Mouse (Mus musculus) adipose tissue, adult 10 weeks (tissue): ENCODE data around the gene Gm10228. TPM values are rescaled to one million over a fixed set of nuclear protein-coding genes. Genes with fewer than 3 reads are reported as not detected.

ENCODE experiments used
- polyA plus RNA-seq: library from polyadenylated mRNA; stranded (reverse); fragments of 350-450 nt; fragmentation: Illumina TruSeq; extraction: RNeasy Lipid Tissue Mini Kit (QIAGEN cat#74804); gene quantifications from one replicate; pipeline ENCODE4 v1.2.3, GENCODE M21; 2014; ENCODE audit warnings: low read depth, low replicate concordance

The Gm10228 gene
- not detected for polyA plus RNA-seq

GRCm38 (mm10) chr16:89041372-89041771 is at the start of gene Gm10228:
Gene Gm10228 (minus strand): TSS chr16:89041472.

GRCm38 (mm10) chr16:89063902-89064301 is 22.6 kb upstream of the Gm10228 start, which contains the start of gene 1110025L11Rik:
Gene 1110025L11Rik (minus strand): TSS chr16:89064002.

DNA sequence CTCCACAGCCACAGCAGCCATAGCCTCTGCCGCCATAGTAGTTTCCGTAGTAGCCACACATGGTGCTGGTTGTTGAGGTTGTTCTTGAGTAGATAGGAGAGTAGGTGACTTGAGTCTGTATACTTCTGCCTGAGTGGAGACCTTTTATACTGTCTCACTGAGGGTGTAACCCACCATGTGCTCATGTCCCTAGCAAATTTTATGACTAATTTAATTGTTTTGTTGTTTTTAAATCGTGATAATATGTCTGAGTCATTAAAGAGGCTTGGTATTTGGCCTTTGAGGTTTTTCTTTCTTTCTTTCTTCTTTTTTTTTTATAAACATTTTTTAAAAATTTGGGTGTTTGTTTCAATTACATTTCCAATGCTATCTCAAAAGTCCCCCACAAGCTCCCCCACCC is 6.5 kb upstream of the Gm10228 start, which contains the start of gene Krtap6-5:
Gene Krtap6-5 (minus strand): TSS at position 101 of the 400 bp plus-strand sequence.

DNA sequence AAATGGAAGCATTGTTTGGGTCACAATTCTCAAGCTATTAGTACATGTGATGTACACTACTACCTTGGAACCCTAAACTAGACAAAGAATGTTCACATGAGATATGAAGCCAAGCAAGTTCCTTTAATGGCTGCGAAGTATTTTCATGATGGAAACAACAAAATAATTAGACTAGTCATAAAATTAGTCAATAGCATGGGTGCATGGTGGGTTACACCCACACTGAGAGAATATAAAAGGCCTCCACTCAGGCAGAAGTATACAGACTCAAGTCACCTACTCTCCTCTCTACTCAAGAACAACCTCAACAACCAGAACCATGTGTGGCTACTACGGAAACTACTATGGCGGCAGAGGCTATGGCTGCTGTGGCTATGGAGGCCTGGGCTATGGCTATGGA is 9.9 kb downstream of the Gm10228 start, which contains the start of gene Krtap6-1:
Gene Krtap6-1 (plus strand): TSS at position 301 of the 400 bp plus-strand sequence.

GRCm38 (mm10) chr16:89014984-89015383 is 26.3 kb downstream of the Gm10228 start, which contains the start of gene Gm10229:
Gene Gm10229 (plus strand): TSS chr16:89015284.

GRCm38 (mm10) chr16:89010659-89011058 is 30.6 kb downstream of the Gm10228 start, which contains the start of gene Krtap22-2:
Gene Krtap22-2 (minus strand): TSS chr16:89010759.

Other genes with a start within 250 kb of the Gm10228 start
- not detected for gene Gm20741, start 229.3 kb downstream of the Gm10228 start, polyA plus RNA-seq
- gene Krtap15, start 221.3 kb downstream of the Gm10228 start, polyA plus RNA-seq, result not detected
- not detected for gene Krtap14, start 215.3 kb downstream of the Gm10228 start, polyA plus RNA-seq
- not detected for gene Krtap19-1, start 172.1 kb downstream of the Gm10228 start, polyA plus RNA-seq
- not detected for gene Krtap19-2, start 167.2 kb downstream of the Gm10228 start, polyA plus RNA-seq
- not detected for gene Krtap19-3, start 163.4 kb downstream of the Gm10228 start, polyA plus RNA-seq
- not detected for gene Krtap19-4, start 156.4 kb downstream of the Gm10228 start, polyA plus RNA-seq
- not detected for gene Krtap19-5, start 145.0 kb downstream of the Gm10228 start, polyA plus RNA-seq
- gene Krtap19-9b, start 109.2 kb downstream of the Gm10228 start, polyA plus RNA-seq, result not detected
- not detected for gene Krtap16-3, start 78.6 kb downstream of the Gm10228 start, polyA plus RNA-seq
- gene Krtap22-2, start 30.7 kb downstream of the Gm10228 start, polyA plus RNA-seq, result not detected
- gene Gm10229, start 26.2 kb downstream of the Gm10228 start, polyA plus RNA-seq, result not detected
- gene Krtap6-1, start 9.8 kb downstream of the Gm10228 start, polyA plus RNA-seq, result not detected
- not detected for gene Krtap6-5, start 6.4 kb upstream of the Gm10228 start, polyA plus RNA-seq
- not detected for gene 1110025L11Rik, start 22.5 kb upstream of the Gm10228 start, polyA plus RNA-seq
- not detected for gene Krtap6-3, start 42.5 kb upstream of the Gm10228 start, polyA plus RNA-seq
- gene Gm6358, start 99.4 kb upstream of the Gm10228 start, polyA plus RNA-seq, result not detected
- not detected for gene Gm10061, start 109.6 kb upstream of the Gm10228 start, polyA plus RNA-seq
- not detected for gene Gm9789, start 116.5 kb upstream of the Gm10228 start, polyA plus RNA-seq
- not detected for gene Gm7735, start 128.0 kb upstream of the Gm10228 start, polyA plus RNA-seq
- gene 1110057P08Rik, start 133.3 kb upstream of the Gm10228 start, polyA plus RNA-seq, result not detected
- not detected for gene Krtap20-2, start 164.4 kb upstream of the Gm10228 start, polyA plus RNA-seq